Mouse (Mus musculus): ENCODE measurements around the gene H2-DMb2.

The H2-DMb2 gene

GRCm38 (mm10) chr17:34172528-34172927 lies 29.4 kb downstream of the H2-DMb2 start:
- no peaks in the 10 kb centered on the region for H3K36me3 ChIP-seq (ENCODE audit: insufficient read depth, low read length)

DNA sequence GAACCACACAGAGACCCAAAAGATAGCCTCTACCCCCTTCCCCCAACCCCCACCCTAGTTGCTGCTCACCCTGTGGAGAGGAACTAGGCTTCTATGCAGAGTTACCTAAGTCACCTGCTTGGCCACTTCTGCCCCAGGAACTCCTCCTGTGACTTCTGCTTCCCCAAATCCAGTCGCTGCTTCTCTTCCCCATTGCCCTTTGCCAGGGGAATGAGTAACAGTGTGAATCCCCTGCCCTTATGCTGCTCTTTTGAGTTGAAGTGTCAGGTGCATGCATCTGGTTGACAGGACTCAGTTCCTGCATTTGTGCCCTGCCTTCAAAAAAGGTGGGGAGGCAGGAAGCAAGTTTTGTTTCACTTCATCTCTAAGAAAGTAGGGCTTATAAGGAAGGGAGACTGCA lies 31.0 kb downstream of the H2-DMb2 start:
- TF ChIP-seq NANOG (IDR thresholded peaks at IDR 0.05; ENCODE audit: borderline replicate concordance, low read length) (no peak), CTCF (conservative IDR thresholded peaks at IDR 0.05; ENCODE audit: low read length) (no peak), POU5F1 (IDR thresholded peaks at IDR 0.05; ENCODE audit: borderline replicate concordance, low read length) (no peak)
- H3K36me3 ChIP-seq (ENCODE audit: insufficient read depth, low read length): no peaks in the 10 kb centered on the region

More at GRCm38 (mm10) chr17:34172528-34172927, 29.4 kb downstream of the H2-DMb2 start:
- H3K27me3 ChIP-seq (ENCODE audit: insufficient read depth, low read length): peaks cover 22% of the 10 kb centered on the region
- H3K4me1 ChIP-seq (replicated peaks; ENCODE audit: low read depth, low read length): no peaks in the 10 kb centered on the region
- TF ChIP-seq CTCF (conservative IDR thresholded peaks at IDR 0.05; ENCODE audit: low read length) (peak; percentile 46), POU5F1 (IDR thresholded peaks at IDR 0.05; ENCODE audit: borderline replicate concordance, low read length) (no peak)
- H3K4me3 ChIP-seq (replicated peaks; ENCODE audit: low read length): no peak overlapping the region
- peaks cover 10% of the 10 kb centered on the region for H3K9me3 ChIP-seq (ENCODE audit: low read length)

DNA sequence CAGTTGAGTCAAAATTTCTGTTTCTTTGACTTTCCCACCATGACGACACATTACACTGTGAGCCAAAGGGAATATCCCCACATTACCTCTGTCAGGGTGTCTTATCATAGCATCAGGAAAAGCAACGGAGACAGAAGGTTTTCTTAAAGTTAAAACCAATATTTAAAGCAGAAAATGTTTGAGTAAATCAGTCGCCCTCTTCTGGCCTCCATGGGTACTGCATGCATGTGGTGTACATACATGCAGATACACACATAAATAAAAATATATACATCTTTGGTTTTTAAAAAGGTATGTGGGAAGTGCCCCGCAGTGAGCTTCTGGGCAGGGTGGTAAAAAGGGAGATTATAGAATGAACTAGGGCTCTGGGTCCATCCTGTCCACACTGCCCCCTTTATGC lies 34.1 kb downstream of the H2-DMb2 start:
- no peaks in the 10 kb centered on the region for H3K36me3 ChIP-seq (ENCODE audit: insufficient read depth, low read length)
- TF ChIP-seq POU5F1 (IDR thresholded peaks at IDR 0.05; ENCODE audit: borderline replicate concordance, low read length) (no peak), CTCF (conservative IDR thresholded peaks at IDR 0.05; ENCODE audit: low read length) (peak; percentile 90), NANOG (IDR thresholded peaks at IDR 0.05; ENCODE audit: borderline replicate concordance, low read length) (no peak)
- H3K4me1 ChIP-seq (replicated peaks; ENCODE audit: low read depth, low read length): no peaks in the 10 kb centered on the region
- no peak overlapping the region for H3K4me3 ChIP-seq (replicated peaks; ENCODE audit: low read length)
- H3K27me3 ChIP-seq (ENCODE audit: insufficient read depth, low read length): peaks cover 16% of the 10 kb centered on the region
- peaks cover 6% of the 10 kb centered on the region for H3K9me3 ChIP-seq (ENCODE audit: low read length)

More for the DNA sequence above, 31.0 kb downstream of the H2-DMb2 start:
- H3K27me3 ChIP-seq (ENCODE audit: insufficient read depth, low read length): peaks cover 18% of the 10 kb centered on the region
- no peaks in the 10 kb centered on the region for H3K4me1 ChIP-seq (replicated peaks; ENCODE audit: low read depth, low read length)
- H3K9me3 ChIP-seq (ENCODE audit: low read length): peaks cover 10% of the 10 kb centered on the region
- H3K4me3 ChIP-seq (replicated peaks; ENCODE audit: low read length): no peak overlapping the region

- no peak for TF ChIP-seq NANOG (IDR thresholded peaks at IDR 0.05; ENCODE audit: borderline replicate concordance, low read length)
- TF ChIP-seq POU5F1 (IDR thresholded peaks at IDR 0.05; ENCODE audit: borderline replicate concordance, low read length): no peak
- TF ChIP-seq CTCF (conservative IDR thresholded peaks at IDR 0.05; ENCODE audit: low read length): no peak
- peaks cover 8% of the 10 kb centered on the region for H3K4me1 ChIP-seq (replicated peaks; ENCODE audit: low read depth, low read length)
- H3K27me3 ChIP-seq (ENCODE audit: insufficient read depth, low read length): peaks cover 26% of the 10 kb centered on the region
- H3K9me3 ChIP-seq (ENCODE audit: low read length): no peaks in the 10 kb centered on the region
- H3K4me3 ChIP-seq (replicated peaks; ENCODE audit: low read length): no peak overlapping the region
- no peaks in the 10 kb centered on the region for H3K36me3 ChIP-seq (ENCODE audit: insufficient read depth, low read length)
These were observed 35.9 kb downstream of the H2-DMb2 start for GRCm38 (mm10) chr17:34179019-34179418.

- peaks cover 10% of the 10 kb centered on the region for H3K4me1 ChIP-seq (replicated peaks; ENCODE audit: low read depth, low read length)
- H3K9me3 ChIP-seq (ENCODE audit: low read length): no peaks in the 10 kb centered on the region
- no peak for TF ChIP-seq NANOG (IDR thresholded peaks at IDR 0.05; ENCODE audit: borderline replicate concordance, low read length)
- no peak for TF ChIP-seq CTCF (conservative IDR thresholded peaks at IDR 0.05; ENCODE audit: low read length)
- TF ChIP-seq POU5F1 (IDR thresholded peaks at IDR 0.05; ENCODE audit: borderline replicate concordance, low read length): no peak
- H3K4me3 ChIP-seq (replicated peaks; ENCODE audit: low read length): no peak overlapping the region
- peaks cover 33% of the 10 kb centered on the region for H3K27me3 ChIP-seq (ENCODE audit: insufficient read depth, low read length)
- no peaks in the 10 kb centered on the region for H3K36me3 ChIP-seq (ENCODE audit: insufficient read depth, low read length)
These were observed 37.1 kb downstream of the H2-DMb2 start for GRCm38 (mm10) chr17:34179913-34180859.

GRCm38 (mm10) chr17:34183564-34184219 lies 40.6 kb downstream of the H2-DMb2 start:
- no peaks in the 10 kb centered on the region for H3K36me3 ChIP-seq (ENCODE audit: insufficient read depth, low read length)
- H3K27me3 ChIP-seq (ENCODE audit: insufficient read depth, low read length): peaks cover 60% of the 10 kb centered on the region
- peaks cover 29% of the 10 kb centered on the region for H3K4me1 ChIP-seq (replicated peaks; ENCODE audit: low read depth, low read length)
- H3K9me3 ChIP-seq (ENCODE audit: low read length): no peaks in the 10 kb centered on the region
- TF ChIP-seq POU5F1 (IDR thresholded peaks at IDR 0.05; ENCODE audit: borderline replicate concordance, low read length) (no peak), CTCF (conservative IDR thresholded peaks at IDR 0.05; ENCODE audit: low read length) (no peak), NANOG (IDR thresholded peaks at IDR 0.05; ENCODE audit: borderline replicate concordance, low read length) (no peak)
- no peak overlapping the region for H3K4me3 ChIP-seq (replicated peaks; ENCODE audit: low read length)

DNA sequence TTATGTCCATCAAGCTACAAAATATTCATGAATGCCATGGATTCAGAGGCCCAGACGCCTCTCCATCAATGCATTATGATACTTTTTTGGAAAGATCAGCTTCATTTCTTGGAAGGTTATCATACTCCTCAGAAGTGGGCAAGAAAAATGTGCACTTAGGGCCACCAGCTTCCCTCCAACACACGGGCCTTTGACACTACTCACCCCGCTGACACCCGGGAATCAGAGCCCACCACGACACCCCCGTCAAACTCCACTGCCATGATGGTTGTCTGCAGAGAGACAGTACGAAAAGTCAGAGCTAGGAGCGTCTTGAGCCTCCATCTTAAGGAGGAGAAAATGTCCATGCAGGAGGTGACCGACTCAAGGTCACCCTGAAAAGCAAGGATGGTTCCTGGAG lies 42.4 kb downstream of the H2-DMb2 start:
- TF ChIP-seq POU5F1 (IDR thresholded peaks at IDR 0.05; ENCODE audit: borderline replicate concordance, low read length) (no peak), NANOG (IDR thresholded peaks at IDR 0.05; ENCODE audit: borderline replicate concordance, low read length) (no peak), CTCF (conservative IDR thresholded peaks at IDR 0.05; ENCODE audit: low read length) (no peak)
- H3K4me1 ChIP-seq (replicated peaks; ENCODE audit: low read depth, low read length): peaks cover 44% of the 10 kb centered on the region
- H3K4me3 ChIP-seq (replicated peaks; ENCODE audit: low read length): no peak overlapping the region
- H3K27me3 ChIP-seq (ENCODE audit: insufficient read depth, low read length): peaks cover 76% of the 10 kb centered on the region
- H3K9me3 ChIP-seq (ENCODE audit: low read length): no peaks in the 10 kb centered on the region
- H3K36me3 ChIP-seq (ENCODE audit: insufficient read depth, low read length): no peaks in the 10 kb centered on the region

DNA sequence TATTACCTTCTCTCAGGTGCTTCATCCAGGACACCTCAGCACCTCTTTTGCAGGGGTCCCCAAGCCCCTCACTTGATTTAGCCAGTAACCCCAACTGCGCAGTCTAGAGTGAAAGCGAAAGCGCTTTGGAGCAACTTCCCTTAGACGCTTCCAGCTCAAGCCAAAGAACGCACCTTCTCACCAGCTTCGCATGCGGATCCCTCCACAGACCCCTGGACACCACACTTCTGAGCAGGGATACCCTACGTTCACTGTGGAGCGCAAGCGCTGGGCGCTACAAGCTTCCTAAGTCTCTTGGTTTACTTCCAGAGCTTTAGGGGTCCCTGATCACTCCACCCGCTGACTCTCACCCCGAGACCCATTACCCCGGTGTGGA lies 43.8 kb downstream of the H2-DMb2 start:
- Histone ChIP-seq H3K36me3 (ENCODE audit: insufficient read depth, low read length) (no peaks in the 10 kb centered on the region), H3K4me3 (replicated peaks; ENCODE audit: low read length) (peak overlapping the region; percentile 79), H3K9me3 (ENCODE audit: low read length) (no peaks in the 10 kb centered on the region), H3K27me3 (ENCODE audit: insufficient read depth, low read length) (peaks cover 88% of the 10 kb centered on the region), H3K4me1 (replicated peaks; ENCODE audit: low read depth, low read length) (peaks cover 47% of the 10 kb centered on the region)
- no peak for TF ChIP-seq POU5F1 (IDR thresholded peaks at IDR 0.05; ENCODE audit: borderline replicate concordance, low read length)
- TF ChIP-seq NANOG (IDR thresholded peaks at IDR 0.05; ENCODE audit: borderline replicate concordance, low read length): no peak
- no peak for TF ChIP-seq CTCF (conservative IDR thresholded peaks at IDR 0.05; ENCODE audit: low read length)
